In genomic region chr4:62977454-62977853, GRCm38 (mm10) we compare ENCODE assay signal across 25 mouse cellular contexts. TPM values are rescaled to one million over a fixed set of nuclear protein-coding genes. Genes with fewer than 3 reads are reported as not detected.
DNase-seq lines count a peak whose midpoint lies in the region; ATAC-seq lines count a peak whose summit lies in the region.
"Had no signal": no experiment of that assay in that cellular context is flagged by ENCODE, and none has a peak within 500 bp of the region (broad histone marks: within the 10 kb centered on the region; RNA-seq: fewer than 3 reads in every experiment).

No protein-coding gene starts in this region.

- no peaks in the 10 kb centered on the region for H3K27me3 ChIP-seq in neural tube, embryonic 13.5 days
- H3K27me3 ChIP-seq in forebrain, embryonic 12.5 days = no peaks in the 10 kb centered on the region
- H3K27me3 ChIP-seq: embryonic facial prominence, embryonic 13.5 days; forebrain, embryonic 13.5 days; hindbrain, embryonic 15.5 days; limb, embryonic 15.5 days had no signal

- no peak overlapping the region for H3K4me2 ChIP-seq in neural tube, embryonic 13.5 days
- H3K4me2 ChIP-seq in forebrain, embryonic 12.5 days = no peak overlapping the region
- H3K4me2 ChIP-seq: embryonic facial prominence, embryonic 13.5 days; forebrain, embryonic 13.5 days; limb, embryonic 15.5 days had no signal

- no peak overlapping the region for H3K9ac ChIP-seq in neural tube, embryonic 13.5 days
- no peak overlapping the region for H3K9ac ChIP-seq in forebrain, embryonic 12.5 days
- H3K9ac ChIP-seq: embryonic facial prominence, embryonic 13.5 days; forebrain, embryonic 13.5 days; hindbrain, embryonic 15.5 days; limb, embryonic 15.5 days had no signal

- no peaks in the 10 kb centered on the region for H3K9me3 ChIP-seq in neural tube, embryonic 13.5 days
- no peaks in the 10 kb centered on the region for H3K9me3 ChIP-seq in forebrain, embryonic 12.5 days
- H3K9me3 ChIP-seq: embryonic facial prominence, embryonic 13.5 days; forebrain, embryonic 13.5 days; heart, embryonic 10.5 days; hindbrain, embryonic 15.5 days; limb, embryonic 15.5 days had no signal

- WGBS in neural tube, embryonic 13.5 days = 88% methylated on average over 6 of the region's 6 CpGs
- WGBS in forebrain, embryonic 12.5 days = 91% methylated on average over 6 of the region's 6 CpGs

- no peak for DNase-seq in neural tube, embryonic 10.5 days (ENCODE audit: extremely low spot score, low spot score)
- DNase-seq in kidney, adult 8-10 months = peak; percentile 74 to 78
- DNase-seq in kidney, postnatal 25 days = peak; percentile 67 to 87
- DNase-seq: adrenal gland, postnatal 10 days; cerebellum, adult 2 months; cerebellum, postnatal 25 days; embryo, embryonic 11 days; gastrocnemius, adult 2 months; heart, postnatal 4 days; lung, adult 18-20 months; lung, postnatal 10 days; thymus, postnatal 14 days had no signal

- H3K36me3 ChIP-seq in neural tube, embryonic 13.5 days = no peaks in the 10 kb centered on the region
- no peaks in the 10 kb centered on the region for H3K36me3 ChIP-seq in forebrain, embryonic 12.5 days (replicated peaks)
- H3K36me3 ChIP-seq: embryonic facial prominence, embryonic 13.5 days; heart, embryonic 10.5 days; limb, embryonic 15.5 days had no signal

- H3K27ac ChIP-seq in neural tube, embryonic 13.5 days (replicated peaks) = 0 out of 2 replicates have a peak overlapping the region, but pooled peaks have one; percentile 9
- H3K27ac ChIP-seq in forebrain, embryonic 12.5 days = no peak overlapping the region
- H3K27ac ChIP-seq: forebrain, embryonic 13.5 days; gastrocnemius, adult 2 months; heart, embryonic 10.5 days; midbrain, embryonic 10.5 days had no signal

- no peak overlapping the region for H3K4me3 ChIP-seq in neural tube, embryonic 13.5 days
- H3K4me3 ChIP-seq in forebrain, embryonic 12.5 days (replicated peaks) = no peak overlapping the region
- H3K4me3 ChIP-seq: embryonic facial prominence, embryonic 13.5 days; erythroblast, embryonic 14.5 days; forebrain, embryonic 13.5 days; gastrocnemius, adult 2 months; heart, embryonic 10.5 days; hindbrain, embryonic 15.5 days; limb, embryonic 15.5 days; midbrain, embryonic 10.5 days had no signal

- no peak for ATAC-seq in neural tube, embryonic 13.5 days (ENCODE audit: low read depth)
- no peak for ATAC-seq in forebrain, embryonic 12.5 days (ENCODE audit: low FRiP score)
- ATAC-seq in monocyte, adult 5-6 weeks (replicated peaks; ENCODE audit: insufficient number of reproducible peaks, low FRiP score, low TSS enrichment, poor library complexity, severe bottlenecking) = no peak
- no peak for ATAC-seq in CD4-positive, CD25-positive, alpha-beta regulatory T cell, adult 4 months
- ATAC-seq: midbrain, embryonic 16.5 days had no signal

- H3K4me1 ChIP-seq in neural tube, embryonic 13.5 days (replicated peaks) = peaks cover 58% of the 10 kb centered on the region
- H3K4me1 ChIP-seq in forebrain, embryonic 12.5 days = peaks cover 23% of the 10 kb centered on the region

RNA-seq across cellular contexts. Expression of gene Zfp618, which starts 12.1 kb away (rescaled TPM):
- 40.8 and 40.9 TPM in 2 replicates for polyA plus RNA-seq in neural tube, embryonic 13.5 days (2015; fragmentation: Nextera tagmentation; extraction: Ambion mirVana)
- polyA plus RNA-seq in forebrain, embryonic 12.5 days (2016; fragmentation: Nextera tagmentation; extraction: Ambion mirVana) = 32.4 and 34.2 TPM in 2 replicates
- 0.10 to 0.57 TPM in 2 of 3 replicates, not detected in the other for total RNA-seq in monocyte, adult 5-6 weeks (2017)
- polyA plus RNA-seq in CD4-positive, CD25-positive, alpha-beta regulatory T cell, adult 4 months (2017; shearing (Covaris generic)) = under 1 TPM in 1 of 2 experiments, not detected in 1; 0.11 TPM
- total RNA-seq: neutrophil, adult 5-6 weeks had no signal
- polyA plus RNA-seq: erythroblast, embryonic 14.5 days had no signal

Comparison
In these comparisons a context has a peak if more than half of its experiments do, and no peak if none do; other contexts are left out.
1. RNA of gene Zfp618, which starts 12.1 kb away (polyA plus RNA-seq): 40.8 to 40.9 TPM in neural tube, embryonic 13.5 days and 32.4 to 34.2 TPM in forebrain, embryonic 12.5 days; 0.11 TPM in CD4-positive, CD25-positive, alpha-beta regulatory T cell, adult 4 months; every median in the first group is over 10 times any median in the second.